Mouse (Mus musculus): ENCODE measurements at regions not wholly inside any gene's neighbourhood (a gene's known extent, or its start where the extent isn't known, plus 50 kb on each side); places are given as distances from the start of the nearest gene placed in this dataset.
A peak's percentile ranks its signal among the peaks of the same experiment; 100 is the strongest.

- DNase-seq (ENCODE audit: low spot score in 2 of 2) = no peak
Observed at GRCm38 (mm10) chr3:78077822-78078221, 1208.5 kb downstream of the Rapgef2 start.

DNA sequence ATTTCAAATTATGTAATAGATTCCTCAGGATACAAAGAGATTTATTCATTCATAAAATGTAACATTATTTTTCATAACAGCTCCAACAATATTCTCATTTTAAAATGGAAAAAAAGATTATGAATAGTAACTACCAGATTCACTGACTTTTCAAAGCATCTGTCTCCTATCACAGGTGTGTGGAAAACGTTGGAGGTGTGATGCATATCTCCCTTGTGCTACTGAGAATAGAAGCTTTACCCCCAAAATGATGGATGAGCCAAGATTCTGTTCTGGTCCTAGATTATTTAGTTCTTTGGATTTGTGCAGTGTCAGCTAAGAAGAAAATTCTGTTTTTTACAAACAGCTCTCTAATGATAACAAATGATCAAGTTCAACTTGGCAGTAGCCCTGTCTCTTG lies 1209.0 kb downstream of the Rapgef2 start:
- DNase-seq (ENCODE audit: low spot score in 2 of 2) = no peak

DNA sequence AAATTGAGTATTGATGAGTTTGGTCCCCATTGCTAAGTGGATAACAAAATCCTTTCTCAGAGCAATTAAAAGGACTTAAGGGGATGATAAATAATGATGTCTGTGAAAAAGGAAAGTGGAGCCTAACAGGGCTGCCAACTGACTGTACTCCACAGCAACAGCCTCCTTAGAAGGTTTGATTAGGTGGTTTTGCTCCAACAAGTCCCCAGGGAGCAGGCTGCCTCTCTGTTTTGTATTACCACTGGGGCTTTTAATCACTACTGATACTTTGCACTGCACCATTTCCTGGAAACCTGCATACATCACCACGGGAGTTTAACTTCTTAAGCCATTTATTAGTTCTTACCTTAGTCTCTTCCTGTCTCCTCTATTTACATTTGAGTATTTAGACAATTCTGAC lies 1213.3 kb downstream of the Rapgef2 start:
- DNase-seq (ENCODE audit: low spot score in 2 of 2) = no peak

- DNase-seq (ENCODE audit: low spot score in 2 of 2) = no peak
Observed at GRCm38 (mm10) chr3:78067113-78067639, 1219.1 kb downstream of the Rapgef2 start.

GRCm38 (mm10) chr3:78066336-78066735 lies 1220.0 kb downstream of the Rapgef2 start:
- no peak for DNase-seq (ENCODE audit: low spot score in 2 of 2)

DNA sequence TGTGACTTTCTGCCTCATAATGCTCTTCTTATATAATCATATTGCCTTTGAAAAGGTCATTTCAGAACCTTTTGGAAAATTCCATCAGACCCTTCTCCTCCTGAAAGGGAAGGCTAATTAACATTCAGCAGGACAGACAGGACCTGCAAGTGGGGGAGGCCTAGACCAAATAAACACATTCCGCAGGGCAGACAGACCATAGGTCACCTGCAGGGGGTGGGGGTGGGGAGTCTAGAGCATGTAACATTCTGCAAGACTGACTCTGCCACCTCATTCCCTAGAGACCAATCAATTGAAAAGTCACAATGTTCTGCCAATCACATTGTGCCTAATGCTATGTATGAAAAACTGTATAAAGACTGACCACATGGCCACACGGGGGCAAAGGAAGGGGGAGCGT lies 1223.8 kb downstream of the Rapgef2 start:
- DNase-seq (ENCODE audit: low spot score in 2 of 2) = no peak

- peak; percentile 7 to 18 for DNase-seq (ENCODE audit: low spot score in 2 of 2)
Observed at GRCm38 (mm10) chr3:78059826-78060591, 1226.3 kb downstream of the Rapgef2 start.

All from right cerebral cortex, adult 2 months (tissue).